Mouse (Mus musculus): ENCODE results near the gene Spata31d1d.
"Not testable (repeated sequence)": the region's sequence is repeated elsewhere in the genome, so short reads cannot be mapped to it uniquely, and the experiment has no call there.

Spata31d1d gene

GRCm38 (mm10) chr13:59731652-59732051, at the start of gene Spata31d1d:
Gene Spata31d1d (minus strand): TSS chr13:59731752.
- no peak for DNase-seq

- not testable (repeated sequence) for DNase-seq
These were observed 48.3 kb upstream of the Spata31d1d start for GRCm38 (mm10) chr13:59779744-59780264.

- no peak for DNase-seq
These were observed 47.7 kb upstream of the Spata31d1d start for GRCm38 (mm10) chr13:59779213-59779612.

- no peak for DNase-seq
These were observed 43.6 kb upstream of the Spata31d1d start for GRCm38 (mm10) chr13:59775168-59775567.

GRCm38 (mm10) chr13:59771257-59771656, 39.7 kb upstream of the Spata31d1d start:
- peak; percentile 49 for DNase-seq

- DNase-seq, result no peak
These were observed 39.3 kb upstream of the Spata31d1d start for GRCm38 (mm10) chr13:59770847-59771246.

GRCm38 (mm10) chr13:59770164-59770562, 38.6 kb upstream of the Spata31d1d start:
- peak; percentile 89 for DNase-seq

- peak; percentile 99 for DNase-seq
These were observed 38.0 kb upstream of the Spata31d1d start, which contains the start of gene Isca1 for GRCm38 (mm10) chr13:59769296-59770163. Gene Isca1 (minus strand): TSS chr13:59769810.

GRCm38 (mm10) chr13:59768531-59768930, 37.0 kb upstream of the Spata31d1d start:
- no peak for DNase-seq

- no peak for DNase-seq
These were observed 35.4 kb upstream of the Spata31d1d start for GRCm38 (mm10) chr13:59766786-59767515.

GRCm38 (mm10) chr13:59762791-59763190, 31.2 kb upstream of the Spata31d1d start:
- no peak for DNase-seq

- DNase-seq, result no peak
These were observed 25.4 kb upstream of the Spata31d1d start for GRCm38 (mm10) chr13:59756906-59757305.

GRCm38 (mm10) chr13:59750310-59750709, 18.8 kb upstream of the Spata31d1d start:
- DNase-seq, result no peak

- peak; percentile 83 for DNase-seq
These were observed 15.2 kb upstream of the Spata31d1d start, which contains the start of gene 1700014D04Rik for GRCm38 (mm10) chr13:59746711-59747110. Gene 1700014D04Rik (minus strand): TSS chr13:59746752.

GRCm38 (mm10) chr13:59746164-59746563, 14.6 kb upstream of the Spata31d1d start:
- DNase-seq, result no peak

GRCm38 (mm10) chr13:59745462-59745861, 13.9 kb upstream of the Spata31d1d start:
- DNase-seq, result peak; percentile 45

- no peak for DNase-seq
These were observed 10.1 kb upstream of the Spata31d1d start for GRCm38 (mm10) chr13:59741697-59742096.

- DNase-seq, result no peak
These were observed 9.5 kb upstream of the Spata31d1d start for GRCm38 (mm10) chr13:59741096-59741495.

- DNase-seq, result no peak
These were observed 7.8 kb upstream of the Spata31d1d start for GRCm38 (mm10) chr13:59739397-59739796.

- no peak for DNase-seq
These were observed 6.9 kb upstream of the Spata31d1d start for GRCm38 (mm10) chr13:59738455-59738854.

GRCm38 (mm10) chr13:59735190-59735589, 3.6 kb upstream of the Spata31d1d start:
- DNase-seq, result no peak

GRCm38 (mm10) chr13:59734347-59734746, 2.8 kb upstream of the Spata31d1d start:
- DNase-seq, result not testable (repeated sequence)

- DNase-seq, result no peak
These were observed 2.4 kb upstream of the Spata31d1d start for GRCm38 (mm10) chr13:59733936-59734335.

Measured in right cerebral cortex, adult 18-20 months (tissue).